Mouse (Mus musculus): ENCODE measurements at regions not wholly inside any gene's neighbourhood (a gene's known extent, or its start where the extent isn't known, plus 50 kb on each side); places are given as distances from the start of the nearest gene placed in this dataset.

DNA sequence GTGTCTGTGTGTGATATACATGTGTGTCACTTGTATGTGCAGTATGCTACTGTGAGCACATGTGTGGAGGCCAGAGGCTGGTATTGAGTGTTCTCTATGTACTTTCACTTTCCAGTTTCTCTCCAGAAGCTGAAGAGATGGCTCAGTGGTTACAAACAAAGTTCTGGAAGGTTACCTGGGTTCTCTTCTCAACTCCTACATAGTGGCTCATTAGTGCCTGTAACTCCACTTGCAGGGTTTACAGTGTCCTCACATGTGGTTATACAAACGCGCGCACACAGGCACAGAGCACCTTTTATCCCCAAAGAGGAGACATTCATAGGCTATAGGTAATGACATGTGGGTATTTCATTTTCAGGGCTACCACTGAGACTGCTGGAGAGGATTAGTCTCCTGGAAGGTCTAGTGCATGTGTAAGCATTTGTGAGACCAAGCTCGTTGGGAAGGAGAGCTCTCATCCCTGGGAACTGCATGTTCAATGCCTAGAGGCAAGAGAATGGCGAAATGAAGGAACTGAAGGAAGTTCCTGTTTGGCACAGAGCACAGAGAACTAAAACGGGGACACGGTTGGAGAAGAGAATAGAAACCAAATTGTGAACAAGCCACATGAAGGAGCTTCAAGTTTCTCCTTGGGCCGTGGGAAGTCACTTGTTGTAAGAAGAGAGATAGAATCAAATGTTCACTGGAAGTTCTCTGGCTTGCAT lies 153.7 kb downstream of the Cog6 start:
- Histone ChIP-seq H3K4me3 (ENCODE audit: insufficient read depth, low read depth, low read length) (no peak overlapping the region), H3K4me1 (ENCODE audit: control insufficient read depth, insufficient read depth, low read length) (no peaks in the 10 kb centered on the region), H3K27ac (ENCODE audit: insufficient read depth, low read depth, low read length) (no peak overlapping the region)
- TF ChIP-seq CTCF (IDR thresholded peaks at IDR 0.05; ENCODE audit: insufficient read depth, low read depth, low read length) (no peak), POLR2A (IDR thresholded peaks at IDR 0.05; ENCODE audit: insufficient read depth, low read depth, low read length) (no peak)
- 83% methylated on average over 8 of the region's 8 CpGs for WGBS

DNA sequence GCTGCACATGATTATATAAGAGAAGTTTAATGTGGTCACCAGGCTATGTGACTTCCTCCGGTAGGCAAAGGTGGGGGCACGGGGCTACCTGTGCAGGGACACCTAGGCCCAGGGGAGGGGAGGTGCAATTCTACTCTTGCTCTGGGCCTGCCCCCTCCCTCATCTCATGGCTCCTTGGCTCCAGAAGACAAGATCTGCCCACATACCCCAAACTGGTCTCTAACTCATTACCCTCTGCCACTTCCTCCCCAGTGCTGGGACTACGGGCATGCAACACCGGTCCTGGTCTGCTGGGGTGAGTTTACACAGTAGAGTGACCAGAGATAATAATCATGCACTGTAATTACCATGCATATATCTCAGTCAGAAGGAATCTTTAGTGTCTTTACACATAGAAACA lies 155.0 kb downstream of the Cog6 start:
- Histone ChIP-seq H3K4me3 (ENCODE audit: insufficient read depth, low read depth, low read length) (no peak overlapping the region), H3K4me1 (ENCODE audit: control insufficient read depth, insufficient read depth, low read length) (no peaks in the 10 kb centered on the region), H3K27ac (ENCODE audit: insufficient read depth, low read depth, low read length) (no peak overlapping the region)
- TF ChIP-seq POLR2A (IDR thresholded peaks at IDR 0.05; ENCODE audit: insufficient read depth, low read depth, low read length) (no peak), CTCF (IDR thresholded peaks at IDR 0.05; ENCODE audit: insufficient read depth, low read depth, low read length) (no peak)
- WGBS: 88% methylated on average over 4 of the region's 4 CpGs

DNA sequence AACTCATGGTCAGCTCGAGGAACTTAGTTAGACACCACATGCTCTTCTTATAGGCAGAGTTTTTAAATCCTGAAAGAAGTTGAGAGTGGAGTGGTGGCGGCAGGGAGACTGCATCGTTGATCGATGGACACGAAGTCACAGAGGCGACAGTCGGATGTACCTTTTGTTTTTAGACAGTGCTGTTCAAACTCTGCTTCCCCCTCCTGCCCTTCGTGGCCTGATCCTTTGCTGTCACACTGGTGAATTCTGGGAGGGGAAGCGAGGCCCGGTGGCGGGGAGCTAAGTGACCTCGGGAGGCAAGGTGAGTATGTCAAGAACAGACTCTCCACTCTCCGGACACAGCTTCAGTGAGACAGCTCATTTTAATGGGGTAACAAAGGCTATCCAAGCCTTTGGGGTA lies 155.5 kb downstream of the Cog6 start:
- H3K4me3 ChIP-seq (ENCODE audit: insufficient read depth, low read depth, low read length): no peak overlapping the region
- no peak overlapping the region for H3K27ac ChIP-seq (ENCODE audit: insufficient read depth, low read depth, low read length)
- no peak for TF ChIP-seq CTCF (IDR thresholded peaks at IDR 0.05; ENCODE audit: insufficient read depth, low read depth, low read length)
- TF ChIP-seq POLR2A (IDR thresholded peaks at IDR 0.05; ENCODE audit: insufficient read depth, low read depth, low read length): no peak
- WGBS: 89% methylated on average over 13 of the region's 13 CpGs
- H3K4me1 ChIP-seq (ENCODE audit: control insufficient read depth, insufficient read depth, low read length): no peaks in the 10 kb centered on the region

DNA sequence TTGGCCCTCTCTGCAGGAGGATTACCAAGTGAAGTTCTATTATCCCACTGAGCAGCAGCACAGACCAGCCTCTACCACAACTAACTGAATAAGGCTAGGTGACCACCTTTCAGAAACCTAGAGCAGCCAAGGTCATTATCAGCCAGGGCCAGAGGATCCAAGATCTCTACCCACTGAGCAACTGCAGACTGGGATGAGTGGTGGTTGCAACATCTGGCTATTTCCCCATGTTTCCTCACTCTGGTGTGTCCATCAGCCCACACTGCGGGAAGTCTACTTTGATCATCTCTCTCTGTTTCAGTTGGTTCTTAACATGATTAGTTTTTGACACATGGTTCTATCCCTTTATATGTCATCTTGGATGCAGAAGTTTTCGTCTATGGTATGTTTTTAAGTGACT lies 157.2 kb downstream of the Cog6 start:
- TF ChIP-seq POLR2A (IDR thresholded peaks at IDR 0.05; ENCODE audit: insufficient read depth, low read depth, low read length): no peak
- TF ChIP-seq CTCF (IDR thresholded peaks at IDR 0.05; ENCODE audit: insufficient read depth, low read depth, low read length): no peak
- Histone ChIP-seq H3K4me1 (ENCODE audit: control insufficient read depth, insufficient read depth, low read length) (no peaks in the 10 kb centered on the region), H3K4me3 (ENCODE audit: insufficient read depth, low read depth, low read length) (no peak overlapping the region), H3K27ac (ENCODE audit: insufficient read depth, low read depth, low read length) (no peak overlapping the region)
- 86% methylated on average over 2 of the region's 2 CpGs for WGBS

DNA sequence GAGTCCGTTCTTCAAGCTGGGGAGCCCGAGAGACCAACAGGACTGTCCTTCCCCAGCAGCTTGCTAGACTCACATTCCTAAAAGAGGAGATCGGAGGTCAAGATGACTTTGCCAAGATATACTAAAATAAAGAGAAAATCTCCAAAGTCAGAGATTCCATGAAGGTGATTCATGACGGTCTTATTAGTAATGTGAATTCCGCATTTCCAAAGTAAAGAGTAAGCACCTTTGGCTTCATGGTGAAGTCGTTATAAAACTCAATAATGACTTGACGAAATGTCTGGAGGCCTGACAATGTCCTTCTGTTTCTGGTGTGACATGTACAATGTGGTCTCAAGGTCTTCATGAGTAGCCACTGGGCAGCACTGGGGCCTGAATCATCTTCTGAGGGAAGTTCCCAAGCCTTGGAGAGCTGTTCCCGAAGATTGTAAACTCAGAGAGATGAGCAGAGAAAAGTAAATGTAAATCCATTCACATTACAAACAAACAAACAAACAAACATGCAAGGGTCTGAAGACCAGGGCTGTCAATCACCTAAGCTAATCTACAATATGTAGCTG lies 157.7 kb downstream of the Cog6 start:
- Histone ChIP-seq H3K4me1 (ENCODE audit: control insufficient read depth, insufficient read depth, low read length) (no peaks in the 10 kb centered on the region), H3K4me3 (ENCODE audit: insufficient read depth, low read depth, low read length) (no peak overlapping the region), H3K27ac (ENCODE audit: insufficient read depth, low read depth, low read length) (no peak overlapping the region)
- TF ChIP-seq POLR2A (IDR thresholded peaks at IDR 0.05; ENCODE audit: insufficient read depth, low read depth, low read length): no peak
- TF ChIP-seq CTCF (IDR thresholded peaks at IDR 0.05; ENCODE audit: insufficient read depth, low read depth, low read length): no peak
- 93% methylated on average over 8 of the region's 8 CpGs for WGBS

DNA sequence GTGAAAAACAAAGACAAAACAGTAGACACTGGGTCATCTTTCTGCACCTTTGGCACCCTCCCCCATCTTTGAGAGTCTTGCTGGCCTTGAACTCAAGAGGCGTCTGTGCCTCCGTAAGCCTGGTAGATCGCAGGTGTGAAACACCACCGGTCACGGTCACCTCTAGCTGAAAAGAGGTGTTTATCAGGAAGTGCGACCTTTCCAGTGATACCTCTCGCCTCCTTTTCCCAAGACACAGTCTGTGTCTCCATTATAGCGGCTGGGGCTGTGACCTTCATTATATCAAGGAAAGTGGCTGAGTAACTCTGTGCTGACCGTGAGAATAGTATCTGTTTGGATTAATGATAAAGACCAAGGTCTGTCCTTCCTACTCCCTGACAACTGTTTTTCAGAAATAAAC lies 158.8 kb downstream of the Cog6 start:
- H3K4me3 ChIP-seq (ENCODE audit: insufficient read depth, low read depth, low read length): no peak overlapping the region
- no peaks in the 10 kb centered on the region for H3K4me1 ChIP-seq (ENCODE audit: control insufficient read depth, insufficient read depth, low read length)
- 95% methylated on average over 9 of the region's 9 CpGs for WGBS
- TF ChIP-seq CTCF (IDR thresholded peaks at IDR 0.05; ENCODE audit: insufficient read depth, low read depth, low read length) (no peak), POLR2A (IDR thresholded peaks at IDR 0.05; ENCODE audit: insufficient read depth, low read depth, low read length) (no peak)
- H3K27ac ChIP-seq (ENCODE audit: insufficient read depth, low read depth, low read length): no peak overlapping the region

DNA sequence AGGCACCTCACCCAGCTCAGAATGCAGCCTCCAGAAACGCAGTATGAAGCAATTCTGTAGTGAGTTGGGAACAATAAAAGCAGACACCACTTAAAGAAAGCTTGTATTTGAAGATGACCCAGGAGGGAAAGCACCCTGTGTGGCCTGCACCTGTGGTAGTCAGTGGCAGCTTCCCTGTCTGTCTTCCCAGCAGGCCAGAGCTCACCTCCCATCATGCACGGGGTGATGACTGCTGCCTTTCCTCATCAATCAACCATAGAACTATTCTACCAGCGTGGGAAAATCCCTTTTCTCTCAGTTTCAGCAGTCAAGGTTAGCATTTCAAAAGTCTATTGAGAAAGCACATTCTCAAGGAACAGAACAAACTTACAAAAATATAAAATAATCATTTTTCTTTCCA lies 160.0 kb downstream of the Cog6 start:
- 74% methylated on average over 3 of the region's 3 CpGs for WGBS
- H3K27ac ChIP-seq (ENCODE audit: insufficient read depth, low read depth, low read length): no peak overlapping the region
- H3K4me1 ChIP-seq (ENCODE audit: control insufficient read depth, insufficient read depth, low read length): no peaks in the 10 kb centered on the region
- TF ChIP-seq CTCF (IDR thresholded peaks at IDR 0.05; ENCODE audit: insufficient read depth, low read depth, low read length) (no peak), POLR2A (IDR thresholded peaks at IDR 0.05; ENCODE audit: insufficient read depth, low read depth, low read length) (no peak)
- H3K4me3 ChIP-seq (ENCODE audit: insufficient read depth, low read depth, low read length): no peak overlapping the region

DNA sequence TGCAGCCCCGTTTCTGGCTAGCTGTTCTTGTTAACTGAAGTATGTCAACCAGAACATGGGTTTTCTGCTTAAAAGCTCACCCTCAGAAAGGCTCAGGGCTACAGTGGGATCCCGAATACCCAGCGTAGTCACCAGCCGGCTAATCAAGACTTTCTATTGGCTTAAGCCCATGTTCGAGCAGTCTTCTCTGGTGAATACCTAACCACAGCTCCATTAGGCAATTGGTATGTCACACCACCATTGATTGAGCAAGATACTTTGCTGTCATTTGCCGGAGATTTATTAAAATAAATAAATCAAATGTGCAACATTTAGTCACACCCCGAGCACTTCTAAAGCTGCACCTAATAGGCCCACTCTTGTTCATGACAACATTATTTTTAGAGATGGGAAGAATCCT lies 162.5 kb downstream of the Cog6 start:
- no peak overlapping the region for H3K27ac ChIP-seq (ENCODE audit: insufficient read depth, low read depth, low read length)
- H3K4me1 ChIP-seq (ENCODE audit: control insufficient read depth, insufficient read depth, low read length): no peaks in the 10 kb centered on the region
- no peak overlapping the region for H3K4me3 ChIP-seq (ENCODE audit: insufficient read depth, low read depth, low read length)
- no peak for TF ChIP-seq POLR2A (IDR thresholded peaks at IDR 0.05; ENCODE audit: insufficient read depth, low read depth, low read length)
- no peak for TF ChIP-seq CTCF (IDR thresholded peaks at IDR 0.05; ENCODE audit: insufficient read depth, low read depth, low read length)
- over 99% methylated on average over 7 of the region's 7 CpGs for WGBS

DNA sequence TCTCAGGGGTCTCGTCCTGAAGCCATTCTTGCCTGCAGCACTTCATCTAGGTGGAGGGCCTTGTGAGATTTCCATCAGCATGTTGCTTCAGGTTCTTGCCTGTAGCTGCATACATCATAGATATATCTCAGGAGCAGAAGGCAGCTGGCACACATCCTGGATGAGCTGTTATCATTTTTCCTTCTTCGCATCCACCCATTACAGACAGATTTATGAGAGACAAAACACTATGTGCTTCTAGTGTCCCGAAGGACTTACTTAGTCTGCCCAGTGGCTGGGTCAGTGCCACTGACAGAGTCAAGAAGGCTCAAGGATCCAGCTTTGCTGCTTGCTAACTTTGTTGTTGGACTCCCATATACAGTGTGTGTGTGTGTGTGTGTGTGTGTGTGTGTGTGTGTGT lies 163.9 kb downstream of the Cog6 start:
- no peak overlapping the region for H3K4me3 ChIP-seq (ENCODE audit: insufficient read depth, low read depth, low read length)
- H3K27ac ChIP-seq (ENCODE audit: insufficient read depth, low read depth, low read length): no peak overlapping the region
- WGBS: 94% methylated on average over 3 of the region's 3 CpGs
- no peaks in the 10 kb centered on the region for H3K4me1 ChIP-seq (ENCODE audit: control insufficient read depth, insufficient read depth, low read length)
- no peak for TF ChIP-seq POLR2A (IDR thresholded peaks at IDR 0.05; ENCODE audit: insufficient read depth, low read depth, low read length)
- no peak for TF ChIP-seq CTCF (IDR thresholded peaks at IDR 0.05; ENCODE audit: insufficient read depth, low read depth, low read length)

All from olfactory bulb, adult 2 months (tissue).